Mouse (Mus musculus): ENCODE measurements at regions not wholly inside any gene's neighbourhood (a gene's known extent, or its start where the extent isn't known, plus 50 kb on each side); places are given as distances from the start of the nearest gene placed in this dataset.

DNA sequence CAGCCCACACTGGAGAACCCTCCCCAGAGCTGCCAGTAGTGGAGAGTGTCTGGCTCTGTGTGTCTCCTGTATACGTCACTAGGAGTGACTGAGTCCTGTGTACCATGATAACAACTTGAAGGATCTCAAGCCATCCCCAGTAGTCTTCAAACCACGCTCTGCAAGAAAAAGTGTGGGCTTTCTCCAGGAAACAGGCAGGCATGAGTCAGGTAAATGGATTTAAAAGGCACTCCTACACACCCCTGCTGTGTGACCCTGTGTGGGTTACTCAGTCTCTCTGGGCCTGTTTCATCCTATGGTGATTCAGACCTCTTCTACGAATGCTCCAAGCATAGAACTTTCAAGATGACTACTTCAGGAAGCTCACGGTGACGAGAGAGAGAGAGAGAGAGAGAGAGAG lies 269.7 kb upstream of the Zmiz1 start:
- no peak for TF ChIP-seq CTCF (IDR thresholded peaks at IDR 0.05)
- intact Hi-C loops (cut with DNase I): loop anchor here (10.0 kb wide), 1 partner anchor 376 kb away; no protein-coding TSS in a partner anchor
- DNase-seq: no peak
- Histone ChIP-seq H3K27ac (no peak overlapping the region), H3K4me3 (no peak overlapping the region)

DNA sequence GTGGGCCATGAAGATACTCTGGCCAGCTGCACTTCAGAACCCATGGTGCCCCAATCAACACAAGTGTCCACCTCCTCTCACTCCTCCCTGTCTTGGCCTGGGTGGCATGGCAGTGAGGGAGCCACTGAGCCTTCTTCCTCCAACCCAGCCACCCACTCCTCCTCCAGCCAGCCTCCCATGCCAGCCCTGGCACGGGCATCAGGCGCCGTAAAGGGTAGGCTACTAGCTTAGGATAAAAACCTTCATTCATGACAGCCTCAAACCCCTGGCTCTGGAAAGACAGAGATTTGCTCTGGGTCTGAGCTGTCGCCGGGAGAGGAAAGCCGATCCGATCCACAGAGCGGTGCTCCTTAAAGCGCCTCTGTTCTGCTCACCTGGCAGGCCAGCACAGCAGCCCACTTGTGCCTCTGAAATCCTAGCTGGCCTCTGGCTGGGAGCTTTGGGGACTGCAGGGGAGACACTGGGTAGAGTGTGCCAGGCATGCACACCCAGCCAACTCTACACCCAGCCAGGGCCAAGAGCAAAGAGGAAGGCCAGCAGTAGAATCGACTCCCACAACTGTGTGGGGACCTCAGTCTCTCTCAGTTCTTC lies 268.2 kb upstream of the Zmiz1 start:
- intact Hi-C loops (cut with DNase I): loop anchor here (5.0 kb wide), 1 partner anchor 73 kb away; no protein-coding TSS in a partner anchor
- H3K4me3 ChIP-seq: peak overlapping the region; percentile 59
- H3K27ac ChIP-seq: peak overlapping the region; percentile 80
- no peak for TF ChIP-seq CTCF (IDR thresholded peaks at IDR 0.05)
- peak; percentile 83 for DNase-seq

DNA sequence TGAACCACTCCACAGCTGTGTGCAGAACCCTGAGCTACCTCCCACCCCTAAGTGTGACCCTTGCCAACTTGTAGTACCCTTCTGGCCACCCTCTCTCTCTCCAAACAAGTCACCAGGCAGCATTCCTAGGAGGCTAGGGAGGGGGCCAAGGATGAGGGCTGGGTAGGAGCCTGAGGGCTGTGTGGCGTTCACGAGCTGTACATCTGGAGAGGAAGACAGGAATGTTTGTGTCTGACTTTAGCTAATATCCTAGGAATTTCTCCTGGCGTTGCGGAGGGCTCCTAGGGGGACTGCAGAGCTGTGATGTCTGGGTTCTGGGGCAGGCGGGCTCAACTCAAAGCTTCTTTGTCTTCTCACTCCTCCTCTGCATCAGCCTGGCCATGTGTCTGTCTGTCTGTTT lies 262.2 kb upstream of the Zmiz1 start:
- Histone ChIP-seq H3K4me3 (no peak overlapping the region), H3K27ac (no peak overlapping the region)
- DNase-seq: no peak
- intact Hi-C loops (cut with DNase I): no loop called here
- TF ChIP-seq CTCF (IDR thresholded peaks at IDR 0.05): no peak

DNA sequence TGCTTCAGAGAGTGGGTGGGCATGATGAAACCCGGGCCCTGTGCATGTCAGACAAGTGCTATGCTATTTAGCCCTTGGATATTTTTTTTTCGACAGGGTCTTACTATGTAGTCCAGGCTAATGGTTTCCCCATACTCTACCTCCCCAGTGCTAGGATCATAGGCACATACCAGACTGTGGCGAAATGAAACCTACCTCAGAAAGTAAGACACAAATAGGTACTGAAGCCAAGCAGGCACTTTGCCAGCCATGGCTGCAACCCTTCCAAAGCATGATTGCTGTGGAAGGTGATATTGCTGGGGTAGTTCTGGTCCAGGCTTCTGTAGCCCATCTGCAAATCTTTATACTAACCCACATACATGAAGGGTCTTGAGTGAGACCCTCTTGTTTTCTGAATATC lies 259.1 kb upstream of the Zmiz1 start:
- no peak overlapping the region for H3K27ac ChIP-seq
- H3K4me3 ChIP-seq: no peak overlapping the region
- intact Hi-C loops (cut with DNase I): no loop called here
- TF ChIP-seq CTCF (IDR thresholded peaks at IDR 0.05): no peak
- peak; percentile 38 for DNase-seq

DNA sequence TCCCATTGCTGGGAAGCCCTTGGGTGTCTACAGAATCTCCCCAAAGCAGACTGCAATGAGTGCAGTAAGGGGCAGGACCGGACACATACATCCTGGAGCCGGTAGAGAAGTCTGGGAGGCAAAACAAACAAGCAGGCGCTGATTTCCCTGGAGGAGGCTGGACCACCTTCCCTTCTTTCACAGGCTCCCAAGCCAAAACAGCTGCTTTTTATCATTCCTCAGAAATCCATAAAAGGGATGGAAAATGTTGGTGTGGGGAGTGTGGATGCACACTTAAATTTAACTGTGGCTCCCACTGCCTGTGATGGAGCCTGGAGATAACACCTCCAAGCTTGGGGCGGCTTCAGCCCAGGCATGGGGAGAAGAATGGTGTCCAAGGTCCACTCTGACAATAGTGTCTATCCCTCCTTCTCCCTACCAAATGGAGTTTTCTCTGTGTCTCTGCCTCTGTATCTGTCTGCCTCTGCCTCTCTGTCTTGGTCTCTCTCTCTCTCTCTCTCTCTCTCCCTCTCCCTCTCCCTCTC lies 258.3 kb upstream of the Zmiz1 start:
- Histone ChIP-seq H3K27ac (no peak overlapping the region), H3K4me3 (no peak overlapping the region)
- intact Hi-C loops (cut with DNase I): no loop called here
- DNase-seq: no peak
- no peak for TF ChIP-seq CTCF (IDR thresholded peaks at IDR 0.05)

DNA sequence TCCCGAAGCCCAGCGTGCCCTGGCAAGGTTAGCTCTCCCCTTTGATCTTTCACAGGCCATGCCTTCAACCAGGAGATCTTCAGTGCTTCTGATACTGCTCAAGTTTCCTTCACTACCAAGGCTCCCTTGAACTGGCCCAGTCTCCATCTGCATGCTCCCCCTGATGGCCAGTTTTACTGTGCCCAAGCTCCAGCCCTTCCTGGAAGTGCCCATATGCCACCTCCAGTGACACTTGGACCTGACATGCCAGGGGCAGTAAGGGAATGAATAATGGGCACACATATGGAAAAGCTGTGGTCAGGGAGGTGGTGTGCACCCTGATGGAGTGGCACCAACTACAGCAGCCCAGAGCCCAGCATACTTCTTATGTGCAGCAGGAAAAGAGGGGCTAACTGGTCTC lies 256.7 kb upstream of the Zmiz1 start:
- intact Hi-C loops (cut with DNase I): no loop called here
- Histone ChIP-seq H3K4me3 (no peak overlapping the region), H3K27ac (no peak overlapping the region)
- TF ChIP-seq CTCF (IDR thresholded peaks at IDR 0.05): peak; percentile 38
- no peak for DNase-seq

DNA sequence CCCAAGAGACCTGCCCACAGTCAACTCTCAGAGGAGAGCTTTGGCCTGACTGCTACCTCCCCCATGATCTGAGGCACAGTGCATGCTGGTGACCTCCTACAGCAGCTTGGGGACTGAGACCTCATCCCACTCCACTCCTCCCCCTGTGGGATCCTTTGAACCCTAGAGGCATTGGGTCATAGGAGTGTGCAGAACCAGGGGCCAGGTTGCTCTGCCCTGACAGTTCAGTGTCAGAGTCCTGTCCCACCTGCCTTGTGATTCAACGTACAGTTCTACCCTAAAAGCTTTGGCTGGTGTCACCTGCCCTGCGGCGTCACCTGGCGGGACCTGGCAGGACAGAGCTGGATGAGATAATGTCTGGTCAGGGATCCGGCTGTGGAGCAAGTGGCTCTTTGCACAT lies 254.9 kb upstream of the Zmiz1 start:
- Histone ChIP-seq H3K27ac (no peak overlapping the region), H3K4me3 (no peak overlapping the region)
- no peak for DNase-seq
- intact Hi-C loops (cut with DNase I): no loop called here
- TF ChIP-seq CTCF (IDR thresholded peaks at IDR 0.05): no peak

DNA sequence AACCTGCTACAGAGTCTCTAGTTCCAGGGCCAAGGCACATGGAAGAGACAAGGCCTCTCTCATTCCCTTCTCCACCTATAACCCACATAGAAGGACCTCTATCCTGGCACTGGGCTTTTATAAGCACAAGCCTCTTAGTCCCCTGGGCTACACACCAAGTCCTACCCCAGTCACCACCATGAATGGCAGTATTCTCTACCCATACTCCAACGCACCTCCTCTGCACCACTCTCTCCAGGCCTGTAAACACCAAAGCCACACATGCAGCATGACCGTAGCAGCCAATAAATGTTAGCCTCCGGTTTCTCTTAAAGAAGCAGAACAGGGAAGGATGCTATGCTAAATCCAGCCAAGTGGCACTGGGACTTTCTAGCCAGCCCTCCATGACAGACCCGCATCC lies 252.1 kb upstream of the Zmiz1 start:
- TF ChIP-seq CTCF (IDR thresholded peaks at IDR 0.05): no peak
- Histone ChIP-seq H3K27ac (no peak overlapping the region), H3K4me3 (no peak overlapping the region)
- intact Hi-C loops (cut with DNase I): no loop called here
- DNase-seq: no peak

DNA sequence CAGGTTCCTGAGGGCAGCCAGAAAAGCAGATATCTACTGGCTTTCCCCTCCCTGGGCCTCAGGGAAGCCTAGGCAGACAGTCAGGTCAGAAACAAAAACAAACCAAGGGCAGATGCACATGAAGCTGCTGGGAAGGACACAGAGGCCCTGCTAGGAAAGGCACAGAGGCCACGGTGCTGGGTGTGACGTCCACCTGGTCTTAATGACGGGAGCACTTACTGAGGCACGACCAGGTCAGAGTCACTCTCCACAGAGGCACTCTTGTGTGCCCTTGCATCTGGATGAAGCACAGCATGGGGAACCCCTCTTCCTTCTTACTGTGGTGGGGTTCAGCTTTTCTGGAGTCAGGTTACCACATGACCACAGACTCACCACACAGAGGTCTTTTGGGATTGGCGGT lies 251.6 kb upstream of the Zmiz1 start:
- no peak overlapping the region for H3K4me3 ChIP-seq
- no peak overlapping the region for H3K27ac ChIP-seq
- DNase-seq: no peak
- TF ChIP-seq CTCF (IDR thresholded peaks at IDR 0.05): no peak
- intact Hi-C loops (cut with DNase I): no loop called here

DNA sequence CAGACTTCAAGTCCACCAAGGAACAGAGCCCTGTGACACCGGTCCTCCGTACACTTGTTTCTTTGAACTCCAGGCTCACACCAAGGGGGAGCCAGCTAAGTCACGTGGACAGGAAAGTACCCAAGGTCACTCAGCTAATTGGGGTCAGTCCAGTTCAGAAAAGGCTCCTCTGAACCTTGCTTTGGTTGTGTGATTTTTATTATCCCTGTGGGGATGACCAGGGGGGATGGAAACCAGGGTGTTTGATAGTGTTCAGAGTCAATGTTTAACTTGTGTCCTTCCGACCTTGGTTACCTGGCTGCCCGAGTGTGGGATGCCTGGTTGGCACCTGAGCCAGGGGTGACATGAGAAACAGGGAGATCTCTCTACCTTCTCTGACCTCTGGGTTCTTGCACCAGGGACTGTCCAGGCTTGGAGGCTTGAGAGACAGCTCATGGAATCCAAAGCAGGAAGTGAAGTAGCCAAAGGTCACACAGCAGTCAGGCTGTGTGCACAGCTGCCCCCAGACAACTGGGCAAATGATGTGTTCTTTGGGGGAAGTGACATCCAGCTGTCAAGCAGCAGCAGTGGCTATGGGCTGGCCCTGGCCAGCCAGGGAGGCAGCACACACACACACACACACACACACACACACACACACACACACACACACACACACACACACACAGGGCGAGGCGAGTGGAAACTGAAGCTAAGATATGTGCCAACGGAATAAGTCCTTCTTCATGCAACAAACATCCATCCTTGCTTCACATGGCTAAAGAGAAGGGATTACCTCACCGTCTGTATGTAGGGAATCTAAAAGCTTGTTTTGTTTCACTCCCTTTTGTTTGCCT lies 250.5 kb upstream of the Zmiz1 start:
- H3K4me3 ChIP-seq: no peak overlapping the region
- no peak overlapping the region; the same call in 1 of the 2 replicates for H3K27ac ChIP-seq
- TF ChIP-seq CTCF (IDR thresholded peaks at IDR 0.05): no peak
- intact Hi-C loops (cut with DNase I): no loop called here
- no peak for DNase-seq

DNA sequence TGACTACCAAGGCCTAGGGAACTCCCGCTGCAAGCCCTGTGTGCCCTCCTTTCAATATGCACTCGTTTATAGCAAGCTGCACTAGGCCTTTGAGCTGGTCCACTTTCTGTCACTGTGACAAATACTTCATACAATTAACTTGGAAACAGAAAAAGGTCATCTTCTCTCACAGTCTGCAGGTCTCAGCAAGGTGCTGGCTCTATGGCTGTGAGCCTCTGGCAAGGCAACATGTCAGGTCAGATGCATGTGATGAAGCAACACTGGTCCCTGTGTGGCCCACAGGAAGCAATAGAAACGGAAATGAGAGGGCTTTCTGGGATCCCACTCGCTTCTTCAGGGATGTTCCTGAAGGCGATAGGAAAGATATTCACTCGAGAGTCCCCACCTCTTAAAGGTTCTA lies 245.9 kb upstream of the Zmiz1 start:
- Histone ChIP-seq H3K4me3 (no peak overlapping the region), H3K27ac (no peak overlapping the region)
- no peak for TF ChIP-seq CTCF (IDR thresholded peaks at IDR 0.05)
- DNase-seq: no peak
- intact Hi-C loops (cut with DNase I): no loop called here

DNA sequence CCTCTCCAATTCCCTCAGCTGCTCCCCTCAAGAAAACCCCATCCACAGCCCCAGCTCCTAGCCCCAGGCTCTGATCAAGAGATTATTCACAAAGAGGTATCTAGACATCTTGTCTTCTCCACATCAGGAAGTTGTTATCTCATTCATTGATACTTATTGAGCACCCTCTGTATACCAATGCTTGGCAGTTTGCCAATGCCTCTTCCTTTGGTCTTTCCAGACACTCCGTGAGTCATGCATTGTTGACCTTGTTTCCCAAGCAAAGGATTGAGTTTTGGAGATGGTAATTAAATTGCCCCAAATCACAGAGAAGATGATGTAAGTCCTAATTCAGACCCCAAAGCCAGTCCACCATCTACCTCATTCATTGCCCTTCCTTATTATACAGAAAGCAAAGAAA lies 235.9 kb upstream of the Zmiz1 start:
- TF ChIP-seq CTCF (IDR thresholded peaks at IDR 0.05): no peak
- DNase-seq: no peak
- intact Hi-C loops (cut with DNase I): no loop called here

DNA sequence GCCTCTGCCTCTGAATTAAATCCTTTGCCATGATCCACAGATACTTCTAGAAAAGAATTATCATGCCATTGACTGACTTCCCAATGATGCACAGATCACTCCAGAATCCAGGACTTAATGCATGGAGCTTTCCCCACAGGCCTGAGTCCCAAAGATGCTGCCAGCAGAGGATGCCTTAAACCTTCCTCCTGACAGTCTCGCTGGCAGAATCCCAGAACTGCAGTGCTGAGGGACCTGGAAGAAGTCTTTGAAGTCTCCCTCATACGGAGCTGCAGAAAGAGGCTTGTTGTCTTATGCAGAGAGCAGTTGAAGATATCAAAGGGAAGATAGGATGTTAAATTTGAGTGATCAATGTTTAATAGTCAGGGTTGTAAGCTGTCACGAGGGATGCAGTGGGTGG lies 233.8 kb upstream of the Zmiz1 start:
- H3K27ac ChIP-seq: peak overlapping the region; percentile 79
- intact Hi-C loops (cut with DNase I): loop anchor here (5.0 kb wide), 1 partner anchor 77 kb away; no protein-coding TSS in a partner anchor
- no peak overlapping the region for H3K4me3 ChIP-seq

More for the DNA sequence above, 235.9 kb upstream of the Zmiz1 start:
- no peak overlapping the region for H3K4me3 ChIP-seq
- no peak overlapping the region for H3K27ac ChIP-seq

More for the DNA sequence above, 233.8 kb upstream of the Zmiz1 start:
- no peak for TF ChIP-seq CTCF (IDR thresholded peaks at IDR 0.05)
- no peak for DNase-seq
